7 mouse cellular contexts compared by ENCODE assay signal in genomic region chr3:84220326-84220725, GRCm38 (mm10). TPM values are rescaled to one million over a fixed set of nuclear protein-coding genes. Genes with fewer than 3 reads are reported as not detected.
DNase-seq lines count a peak whose midpoint lies in the region; ATAC-seq and TF ChIP-seq lines count a peak whose summit lies in the region.

No protein-coding gene starts in this region.

- no peak for TF ChIP-seq CTCF in lung, embryonic 14.5 days (IDR thresholded peaks at IDR 0.05; ENCODE audit: low read depth)
- TF ChIP-seq CTCF in intestine, postnatal 0 days (IDR thresholded peaks at IDR 0.05; ENCODE audit: low read depth), result no peak
- no peak for TF ChIP-seq CTCF in olfactory bulb, adult 2 months (IDR thresholded peaks at IDR 0.05; ENCODE audit: insufficient read depth, low read depth, low read length)

- H3K4me3 ChIP-seq in lung, embryonic 14.5 days (ENCODE audit: low read depth, low read length), result peak overlapping the region; percentile 45
- peak overlapping the region; percentile 43 for H3K4me3 ChIP-seq in embryonic facial prominence, embryonic 15.5 days (replicated peaks)
- peak overlapping the region; percentile 32 for H3K4me3 ChIP-seq in intestine, postnatal 0 days (ENCODE audit: low read depth, low read length)
- peak overlapping the region; percentile 67 for H3K4me3 ChIP-seq in olfactory bulb, adult 2 months (ENCODE audit: insufficient read depth, low read depth, low read length)

- H3K4me1 ChIP-seq in lung, embryonic 14.5 days (ENCODE audit: insufficient read depth), result peaks cover 5% of the 10 kb centered on the region
- H3K4me1 ChIP-seq in embryonic facial prominence, embryonic 15.5 days, result peaks cover 57% of the 10 kb centered on the region
- H3K4me1 ChIP-seq in intestine, postnatal 0 days (replicated peaks; ENCODE audit: control insufficient read depth, insufficient read depth, low read length), result 0 out of 2 replicates have a peak, but pooled peaks cover 4% of the 10 kb centered on the region
- peaks cover 24% of the 10 kb centered on the region for H3K4me1 ChIP-seq in olfactory bulb, adult 2 months (ENCODE audit: control insufficient read depth, insufficient read depth, low read length)

- peak; percentile 26; the same call in 1 of the 2 replicates for ATAC-seq in lung, embryonic 14.5 days (ENCODE audit: insufficient read depth)
- ATAC-seq in embryonic facial prominence, embryonic 15.5 days (ENCODE audit: insufficient number of reproducible peaks, low FRiP score, low TSS enrichment, low read depth), result no peak
- ATAC-seq in intestine, postnatal 0 days, result no peak

- intact Hi-C loops in left cerebral cortex, postnatal 14 days (cut with DNase I), result no loop called here

- no peak overlapping the region for H3K27ac ChIP-seq in lung, embryonic 14.5 days (ENCODE audit: low read depth)
- H3K27ac ChIP-seq in embryonic facial prominence, embryonic 15.5 days (replicated peaks), result peak overlapping the region; percentile 65
- H3K27ac ChIP-seq in intestine, postnatal 0 days (ENCODE audit: low read depth, low read length), result no peak overlapping the region
- H3K27ac ChIP-seq in olfactory bulb, adult 2 months (ENCODE audit: insufficient read depth, low read depth, low read length), result peak overlapping the region; percentile 35

- H3K4me2 ChIP-seq in lung, embryonic 14.5 days, result peak overlapping the region; percentile 70
- peak overlapping the region; percentile 72 for H3K4me2 ChIP-seq in embryonic facial prominence, embryonic 15.5 days (replicated peaks)
- H3K4me2 ChIP-seq in intestine, postnatal 0 days (replicated peaks; ENCODE audit: low read depth), result peak overlapping the region; percentile 64

- H3K9ac ChIP-seq in lung, embryonic 14.5 days, result peak overlapping the region; percentile 50
- H3K9ac ChIP-seq in embryonic facial prominence, embryonic 15.5 days, result peak overlapping the region; percentile 33
- no peak overlapping the region for H3K9ac ChIP-seq in intestine, postnatal 0 days (ENCODE audit: low read depth, low read length)

- H3K27me3 ChIP-seq in lung, embryonic 14.5 days (ENCODE audit: insufficient read depth, low read length), result no peaks in the 10 kb centered on the region
- H3K27me3 ChIP-seq in embryonic facial prominence, embryonic 15.5 days, result no peaks in the 10 kb centered on the region
- H3K27me3 ChIP-seq in intestine, postnatal 0 days (replicated peaks; ENCODE audit: control insufficient read depth, insufficient read depth, low read length), result no peaks in the 10 kb centered on the region

- H3K9me3 ChIP-seq in lung, embryonic 14.5 days (ENCODE audit: low read depth, low read length), result no peaks in the 10 kb centered on the region
- H3K9me3 ChIP-seq in embryonic facial prominence, embryonic 15.5 days (replicated peaks), result no peaks in the 10 kb centered on the region
- no peaks in the 10 kb centered on the region for H3K9me3 ChIP-seq in intestine, postnatal 0 days (ENCODE audit: control insufficient read depth)

- TF ChIP-seq POLR2A in olfactory bulb, adult 2 months (IDR thresholded peaks at IDR 0.05; ENCODE audit: insufficient read depth, low read depth, low read length), result no peak

- DNase-seq in lung, embryonic 14.5 days, result peak; percentile 16
- no peak for DNase-seq in lung, postnatal 14 days
- no peak for DNase-seq in left cerebral cortex, postnatal 14 days (ENCODE audit: low spot score in 2 of 2)
- no peak for DNase-seq in Muller cell, postnatal 12 days (ENCODE audit: inconsistent ontology term)

- H3K36me3 ChIP-seq in lung, embryonic 14.5 days (ENCODE audit: insufficient read depth), result no peaks in the 10 kb centered on the region
- no peaks in the 10 kb centered on the region for H3K36me3 ChIP-seq in embryonic facial prominence, embryonic 15.5 days
- H3K36me3 ChIP-seq in intestine, postnatal 0 days (ENCODE audit: control insufficient read depth, insufficient read depth), result no peaks in the 10 kb centered on the region

- 1% methylated on average over 9 of the region's 9 CpGs for WGBS in lung, embryonic 14.5 days
- WGBS in embryonic facial prominence, embryonic 15.5 days, result 2% methylated on average over 9 of the region's 9 CpGs
- 29% methylated on average over 9 of the region's 9 CpGs for WGBS in intestine, postnatal 0 days
- WGBS in olfactory bulb, adult 2 months, result under 1% methylated on average over 9 of the region's 9 CpGs

RNA-seq across cellular contexts. Expression of gene Gm6525, which starts 46.4 kb away (rescaled TPM):
- polyA plus RNA-seq in lung, embryonic 14.5 days (2014; fragmentation: Nextera tagmentation; extraction: Ambion mirVana), result 1.2 and 1.6 TPM in 2 replicates
- 1.6 and 1.7 TPM in 2 replicates for polyA plus RNA-seq in embryonic facial prominence, embryonic 15.5 days (2015; fragmentation: Nextera tagmentation; extraction: Ambion mirVana)
- 0.56 and 0.93 TPM in 2 replicates for polyA plus RNA-seq in intestine, postnatal 0 days (2015; fragmentation: Nextera tagmentation; extraction: Ambion mirVana)
- not detected in 2 replicates for polyA plus RNA-seq in olfactory bulb, adult 2 months (2012; ENCODE audit: insufficient read depth, insufficient read length, low replicate concordance, missing spikeins)
- under 1 TPM in 1 of 2 experiments, not detected in 1; 0.35 TPM for total RNA-seq in left cerebral cortex, postnatal 14 days (2021)

Comparison
In these comparisons a context has a peak if more than half of its experiments do, and no peak if none do; other contexts are left out.
1. H3K27ac ChIP-seq: peak in embryonic facial prominence, embryonic 15.5 days (single experiment) and olfactory bulb, adult 2 months (single experiment); none in lung, embryonic 14.5 days (single experiment) and intestine, postnatal 0 days (single experiment).
2. Peak in every context shown above with its lines, with median percentiles within 50 percentile points of each other: H3K4me2 ChIP-seq and H3K4me3 ChIP-seq.